Mouse (Mus musculus): ENCODE data around the gene Smlr1. TPM values are rescaled to one million over a fixed set of nuclear protein-coding genes. Genes with fewer than 3 reads are reported as not detected.

The Smlr1 gene
- not detected in 2 replicates for polyA plus RNA-seq (2012; rRNA removed)

DNA sequence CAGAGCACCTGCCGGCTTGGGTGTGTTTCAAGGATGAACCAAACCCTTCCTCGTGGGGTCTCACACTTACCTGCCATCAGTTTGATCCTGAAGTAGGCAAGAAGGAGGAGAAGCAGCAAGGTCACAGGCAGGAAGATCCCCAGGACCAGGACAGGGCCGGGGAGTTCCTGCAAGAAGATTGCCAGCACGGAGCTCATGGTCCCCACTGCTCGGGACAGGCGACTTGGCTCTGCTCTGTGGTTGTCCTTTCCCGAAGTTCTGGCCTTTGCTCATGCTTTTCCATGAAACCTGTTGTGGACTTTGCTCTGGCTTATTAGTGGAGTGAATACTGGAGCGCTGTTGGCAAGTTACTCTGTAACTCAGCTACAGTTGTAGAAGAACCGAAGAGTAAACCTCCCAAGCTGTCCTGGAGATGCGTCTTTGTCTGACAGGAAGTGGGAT, at the start of gene Smlr1:
Smlr1 (minus strand) TSS at position 377 of the 441 bp plus-strand sequence.
- no peak for DNase-seq (ENCODE audit: low spot score)

GRCm38 (mm10) chr10:25584899-25585298, 48.8 kb upstream of the Smlr1 start:
- no peak for DNase-seq (ENCODE audit: low spot score)

GRCm38 (mm10) chr10:25580066-25580465, 44.0 kb upstream of the Smlr1 start:
- DNase-seq (ENCODE audit: low spot score), result no peak

- no peak for DNase-seq (ENCODE audit: low spot score)
Observed at GRCm38 (mm10) chr10:25571319-25572240, 35.5 kb upstream of the Smlr1 start.

- no peak for DNase-seq (ENCODE audit: low spot score)
Observed at GRCm38 (mm10) chr10:25552936-25553335, 16.9 kb upstream of the Smlr1 start.

GRCm38 (mm10) chr10:25541097-25541496, 5.0 kb upstream of the Smlr1 start:
- DNase-seq (ENCODE audit: low spot score), result no peak

- no peak for DNase-seq (ENCODE audit: low spot score)
Observed at GRCm38 (mm10) chr10:25539771-25540168, 3.7 kb upstream of the Smlr1 start.

- no peak for DNase-seq (ENCODE audit: low spot score)
Observed at GRCm38 (mm10) chr10:25539146-25539770, 3.2 kb upstream of the Smlr1 start.

DNA sequence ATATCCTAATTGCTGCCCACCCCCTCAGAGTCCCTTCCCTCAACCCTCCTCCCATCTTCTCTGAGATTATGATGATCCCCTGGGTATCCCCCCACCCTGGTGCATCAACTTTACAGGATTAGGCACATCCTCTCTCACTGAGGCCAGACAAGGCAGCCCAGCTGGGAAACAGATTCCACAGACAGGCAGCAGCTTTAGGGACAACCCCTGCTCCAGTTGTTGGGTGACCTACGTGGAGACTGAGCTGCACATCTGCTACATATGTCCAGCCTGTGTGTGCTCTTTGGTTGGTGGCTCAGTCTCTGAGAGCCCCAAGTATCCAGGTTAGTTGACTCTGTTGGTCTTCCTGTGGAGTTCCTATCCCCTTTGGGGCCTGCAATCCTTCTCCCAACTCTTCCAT, 2.7 kb upstream of the Smlr1 start:
- DNase-seq (ENCODE audit: low spot score), result no peak

- no peak for DNase-seq (ENCODE audit: low spot score)
Observed at GRCm38 (mm10) chr10:25536621-25537020, 554 bp upstream of the Smlr1 start.

GRCm38 (mm10) chr10:25534467-25534866, 1.6 kb downstream of the Smlr1 start:
- DNase-seq (ENCODE audit: low spot score), result no peak

GRCm38 (mm10) chr10:25533513-25534246, 2.4 kb downstream of the Smlr1 start:
- no peak for DNase-seq (ENCODE audit: low spot score)

DNA sequence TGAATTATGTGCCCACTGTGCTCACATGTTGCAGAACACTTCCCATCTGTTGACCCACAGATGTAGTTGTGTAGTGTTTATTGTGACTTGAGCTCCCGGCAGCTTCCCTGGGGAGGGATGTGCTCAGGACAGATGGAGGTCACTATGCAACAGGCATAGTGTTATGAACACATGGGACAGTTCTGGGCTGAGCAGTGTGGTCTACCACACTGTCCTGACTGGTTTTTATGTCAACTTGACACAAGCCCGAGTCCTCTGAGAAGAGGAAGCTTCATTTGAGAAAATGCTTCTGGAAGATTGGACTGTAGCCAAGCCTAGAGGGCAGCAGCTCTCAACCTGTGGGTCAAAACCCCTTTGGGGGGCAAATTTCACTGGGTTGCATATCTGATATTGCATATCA, 3.0 kb downstream of the Smlr1 start:
- no peak for DNase-seq (ENCODE audit: low spot score)

- DNase-seq (ENCODE audit: low spot score), result no peak
Observed at GRCm38 (mm10) chr10:25531335-25531734, 4.7 kb downstream of the Smlr1 start.

- no peak for DNase-seq (ENCODE audit: low spot score)
Observed at GRCm38 (mm10) chr10:25527126-25527525, 8.9 kb downstream of the Smlr1 start.

DNA sequence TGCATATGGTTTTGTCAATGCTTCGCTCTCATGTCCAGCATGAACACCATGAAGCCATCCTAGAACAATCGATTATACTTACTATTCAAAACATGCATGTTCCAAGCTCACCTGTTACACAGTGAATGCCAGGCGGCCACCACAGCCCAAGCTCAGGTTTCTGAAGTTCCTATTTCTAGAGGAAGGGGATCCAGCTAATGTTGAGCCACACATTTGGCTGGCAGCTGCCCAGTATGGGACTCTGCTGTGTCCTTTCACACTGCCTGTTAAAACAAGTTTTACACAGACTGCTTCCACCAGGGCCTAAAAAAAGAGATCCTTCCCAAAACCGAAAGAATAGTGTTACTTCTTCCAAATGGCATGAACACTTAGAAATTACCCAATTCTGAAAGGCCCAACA, 9.4 kb downstream of the Smlr1 start:
- DNase-seq (ENCODE audit: low spot score), result no peak

DNA sequence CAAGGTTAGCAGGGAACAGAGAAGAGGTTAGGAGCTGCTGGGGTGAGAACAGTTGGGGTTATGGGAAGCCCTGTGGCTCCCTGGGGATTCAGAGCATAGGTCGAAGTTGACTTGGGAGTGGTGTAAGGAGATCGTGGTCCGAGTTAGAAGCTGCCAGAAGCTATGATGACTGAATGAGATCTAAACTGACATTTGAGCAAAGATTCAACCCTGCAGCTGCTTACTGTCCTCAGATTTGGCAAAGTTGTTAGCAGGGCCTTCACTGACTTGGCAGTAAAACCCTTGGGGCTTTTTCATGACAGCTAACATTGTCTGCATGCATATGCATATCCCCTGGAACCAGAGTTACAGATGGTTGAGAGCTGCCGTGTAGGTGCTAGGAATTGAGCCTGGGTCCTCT, 9.9 kb downstream of the Smlr1 start:
- DNase-seq (ENCODE audit: low spot score), result no peak

DNA sequence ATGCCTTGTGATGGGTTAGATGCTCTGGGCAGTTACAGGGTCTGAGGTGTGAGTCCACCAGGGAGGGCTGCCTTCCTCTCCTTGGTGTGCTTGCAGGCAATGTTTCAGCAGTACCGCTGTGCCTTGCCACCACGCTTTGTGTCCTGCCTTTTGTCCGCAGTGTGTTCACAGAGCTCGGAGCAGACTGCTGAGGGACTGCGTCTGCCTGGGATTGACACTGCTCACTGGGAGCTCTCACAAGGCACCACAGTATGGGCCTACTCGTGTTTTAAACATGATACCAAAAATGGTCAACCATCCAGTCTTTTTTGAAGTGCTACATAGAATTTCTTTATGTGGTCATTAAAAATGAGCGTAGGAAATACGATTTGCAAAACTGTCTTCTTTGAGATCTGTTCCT, 12.3 kb downstream of the Smlr1 start:
- DNase-seq (ENCODE audit: low spot score), result no peak

- DNase-seq (ENCODE audit: low spot score), result no peak
Observed at GRCm38 (mm10) chr10:25520428-25520827, 15.6 kb downstream of the Smlr1 start.

DNA sequence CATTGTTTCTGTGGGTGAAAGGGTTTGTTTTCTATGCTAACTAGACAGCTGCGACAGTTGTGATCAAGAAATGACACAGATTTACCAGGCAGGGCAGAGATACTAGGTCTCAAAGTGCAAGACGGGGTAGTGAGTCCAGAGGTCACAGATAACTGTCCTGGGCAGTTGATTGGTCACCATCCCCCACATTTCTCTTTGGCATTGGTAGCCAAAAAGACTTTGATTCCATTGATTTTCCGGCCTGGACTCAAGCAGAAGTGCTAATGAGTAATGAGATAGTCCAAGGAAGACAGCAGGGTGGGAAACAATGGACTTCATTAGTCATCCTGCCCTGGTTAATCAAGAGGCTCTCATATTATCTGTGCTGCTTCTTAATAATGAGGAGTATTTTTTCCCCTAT, 16.1 kb downstream of the Smlr1 start:
- no peak for DNase-seq (ENCODE audit: low spot score)

GRCm38 (mm10) chr10:25513821-25514220, 22.2 kb downstream of the Smlr1 start:
- DNase-seq (ENCODE audit: low spot score), result no peak

DNA sequence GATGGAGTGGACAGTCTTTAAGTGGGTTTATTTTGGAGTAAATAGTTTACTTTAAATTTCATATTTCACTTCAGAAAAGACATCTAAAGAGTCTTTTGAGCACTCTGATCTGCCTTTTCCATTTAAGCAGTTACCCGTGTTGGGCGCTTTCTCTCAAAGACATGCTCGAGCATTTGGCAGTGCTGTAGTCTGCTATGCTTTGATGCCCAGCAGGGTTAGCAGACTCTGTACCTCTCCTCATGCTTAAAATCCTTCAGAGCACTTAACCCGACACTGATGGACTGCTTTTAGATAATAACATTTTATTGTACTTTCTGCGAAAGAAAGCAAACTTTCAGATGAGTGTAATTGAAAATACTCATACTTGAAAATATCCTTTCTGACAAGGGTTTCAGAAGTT, 32.8 kb downstream of the Smlr1 start:
- no peak for DNase-seq (ENCODE audit: low spot score)

All from urinary bladder, adult 2 months (tissue).